Mouse (Mus musculus) forebrain, embryonic 16.5 days (tissue): ENCODE measurements at regions not wholly inside any gene's neighbourhood (a gene's known extent, or its start where the extent isn't known, plus 50 kb on each side); places are given as distances from the start of the nearest gene placed in this dataset.

Experiments used
- ATAC-seq: fragments of 200-750 bp; cut with Nextera tagmentation; 2 replicates; pipeline ENCODE4 v1.8.0; 2017; ENCODE audit warnings: mild to moderate bottlenecking, moderate library complexity
- H3K27ac ChIP-seq: fragments of 300-500 bp; sonication (generic); 2 replicates; pipeline ENCODE4 v1.5.1; 2014; ENCODE audit warnings: low read length, control low read depth
- H3K27me3 ChIP-seq: fragments of 300-500 bp; sonication (generic); replicated peaks from 2 replicates; pipeline ENCODE4 v1.6.1; 2014; ENCODE audit warnings: low read length; ENCODE audit not compliant: control insufficient read depth, insufficient read depth
- H3K36me3 ChIP-seq: fragments of 300-500 bp; sonication (generic); 2 replicates; pipeline ENCODE4 v1.6.1; 2014; ENCODE audit not compliant: control insufficient read depth, insufficient read depth
- H3K4me1 ChIP-seq: fragments of 300-500 bp; sonication (generic); replicated peaks from 2 replicates; pipeline ENCODE4 v1.6.1; 2014; ENCODE audit warnings: low read length; ENCODE audit not compliant: control insufficient read depth, insufficient read depth
- H3K4me2 ChIP-seq: fragments of 300-500 bp; sonication (generic); 2 replicates; pipeline ENCODE4 v1.6.1; 2014; ENCODE audit warnings: mild to moderate bottlenecking, low read length, control low read depth
- H3K4me3 ChIP-seq: fragments of 300-500 bp; sonication (generic); replicated peaks from 2 replicates; pipeline ENCODE4 v1.5.1; 2014; ENCODE audit warnings: mild to moderate bottlenecking, low read length, control low read depth
- H3K9ac ChIP-seq: fragments of 300-500 bp; sonication (generic); replicated peaks from 2 replicates; pipeline ENCODE4 v1.6.1; 2014; ENCODE audit warnings: low read depth, low read length, control low read depth
- H3K9me3 ChIP-seq: fragments of 300-500 bp; sonication (generic); 2 replicates; pipeline ENCODE4 v1.6.1; 2016; ENCODE audit warnings: low read length; ENCODE audit not compliant: control insufficient read depth
- WGBS: fragments of 180-500 bp; shearing (Covaris S2); extraction: QIAGEN DNeasy Blood & Tissue Kit; methylation state at CpG from one replicate; pipeline ENCODE4 v1.1.7; 2014; 5-methylcytosine and 5-hydroxymethylcytosine counted together

DNA sequence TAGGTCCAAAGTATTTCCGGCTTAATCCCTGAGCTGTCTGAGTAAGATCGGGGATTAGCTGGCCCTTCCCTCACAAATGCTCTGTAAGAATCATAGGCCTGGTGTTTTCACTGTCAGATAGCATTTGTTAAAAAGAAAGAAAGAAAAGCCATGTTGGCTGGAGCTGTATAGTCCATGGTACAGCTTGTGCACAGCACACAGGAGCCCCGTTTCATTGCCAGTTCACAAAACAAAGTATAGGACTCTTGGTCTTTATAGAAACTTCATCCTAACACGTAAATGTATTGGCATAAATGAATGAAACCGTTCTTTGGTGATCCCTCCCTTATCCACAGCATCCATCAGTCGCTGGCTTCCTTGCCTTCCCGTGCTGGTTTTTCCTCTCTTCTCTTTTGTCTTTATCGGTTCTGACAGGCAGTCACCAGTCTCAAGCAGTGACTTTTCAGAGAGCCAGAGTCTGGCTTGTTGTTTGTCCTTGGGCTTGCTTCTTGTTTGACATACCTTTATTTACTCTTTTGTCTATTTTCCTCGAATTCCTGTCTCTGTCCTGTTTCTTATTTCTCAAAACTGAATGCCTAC is 117.3 kb downstream of the Dhrs2 start:
- H3K27ac ChIP-seq, result peak overlapping the region; percentile 61
- ATAC-seq, result 0 out of 2 replicates have a peak, but pooled peaks have one; percentile 45

DNA sequence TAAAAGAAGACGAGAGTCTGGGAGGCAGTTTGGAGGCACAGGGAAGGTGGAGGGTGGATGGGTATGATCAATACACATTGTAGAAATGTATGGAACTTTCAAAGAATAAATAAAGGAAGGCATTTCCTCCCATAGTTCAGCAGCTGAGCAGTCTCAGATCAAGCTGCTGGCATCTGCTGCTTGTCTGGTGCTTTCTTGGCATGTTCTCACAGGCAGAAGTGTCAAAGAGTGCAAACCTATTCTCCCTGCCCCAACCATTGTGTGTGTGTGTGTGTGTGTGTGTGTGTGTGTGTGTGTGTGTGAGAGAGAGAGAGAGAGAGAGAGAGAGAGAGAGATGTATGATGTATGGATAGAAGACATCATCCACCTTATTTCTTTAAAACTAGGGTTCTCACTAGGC is 121.5 kb downstream of the Dhrs2 start:
- Histone ChIP-seq H3K4me2 (no peak overlapping the region), H3K4me3 (no peak overlapping the region), H3K36me3 (no peaks in the 10 kb centered on the region), H3K9me3 (no peaks in the 10 kb centered on the region), H3K27ac (no peak overlapping the region), H3K4me1 (peaks cover 2% of the 10 kb centered on the region), H3K9ac (no peak overlapping the region), H3K27me3 (no peaks in the 10 kb centered on the region)
- WGBS, result 63% methylated on average over 1 of the region's 1 CpGs
- no peak for ATAC-seq

More for the DNA sequence above, 117.3 kb downstream of the Dhrs2 start:
- 33% methylated on average over 9 of the region's 9 CpGs for WGBS
- H3K27me3 ChIP-seq, result no peaks in the 10 kb centered on the region
- no peaks in the 10 kb centered on the region for H3K36me3 ChIP-seq
- no peak overlapping the region for H3K4me3 ChIP-seq
- peaks cover 14% of the 10 kb centered on the region for H3K4me1 ChIP-seq
- no peak overlapping the region for H3K4me2 ChIP-seq
- 0 out of 2 replicates have a peak overlapping the region, but pooled peaks have one; percentile 5 for H3K9ac ChIP-seq
- H3K9me3 ChIP-seq, result no peaks in the 10 kb centered on the region

DNA sequence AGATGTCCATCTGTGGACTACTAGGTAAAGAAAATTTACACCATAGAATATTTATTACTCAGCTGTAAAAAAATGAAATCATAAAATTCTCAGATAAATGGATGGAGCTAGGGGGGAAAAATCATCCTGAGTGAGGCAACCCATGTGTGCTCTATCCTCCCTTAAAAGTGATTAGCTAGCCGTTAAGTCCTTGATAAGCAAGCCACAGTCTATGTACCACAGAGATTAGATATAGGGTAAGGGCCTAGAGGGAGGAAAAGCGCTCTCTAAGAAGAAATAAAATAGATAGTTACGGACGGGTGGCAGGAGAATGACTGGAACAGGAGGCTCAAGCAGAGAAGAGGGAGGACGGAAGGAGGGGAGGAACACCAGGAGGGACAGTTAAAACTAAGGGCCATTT is 122.1 kb downstream of the Dhrs2 start:
- H3K27ac ChIP-seq, result no peak overlapping the region
- WGBS, result 90% methylated on average over 5 of the region's 5 CpGs

DNA sequence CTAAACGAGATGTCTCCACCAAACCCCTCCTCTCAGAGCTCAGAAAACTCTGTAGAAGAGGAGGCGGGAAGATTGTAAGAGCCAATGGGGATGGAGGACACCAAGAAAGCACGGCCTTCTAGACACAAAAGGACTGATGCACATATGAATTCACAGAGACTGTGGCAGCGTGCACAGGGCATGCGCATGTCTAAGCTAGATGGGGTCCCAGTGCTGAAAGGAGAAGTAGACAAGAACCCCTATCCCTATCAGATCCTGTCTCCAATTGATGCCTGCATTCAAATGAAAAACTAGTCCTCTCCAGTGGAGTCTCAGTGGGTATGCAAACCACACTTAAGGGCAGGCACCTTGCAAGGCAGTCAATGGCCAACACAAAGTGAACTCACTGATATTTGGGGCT is 123.3 kb downstream of the Dhrs2 start:
- Histone ChIP-seq H3K27ac (no peak overlapping the region), H3K9ac (no peak overlapping the region), H3K4me1 (no peaks in the 10 kb centered on the region), H3K9me3 (peaks cover 3% of the 10 kb centered on the region; the same call in 1 of the 2 replicates), H3K4me2 (no peak overlapping the region), H3K4me3 (no peak overlapping the region), H3K27me3 (no peaks in the 10 kb centered on the region), H3K36me3 (no peaks in the 10 kb centered on the region)
- WGBS, result 73% methylated on average over 5 of the region's 5 CpGs
- ATAC-seq, result no peak

More for the DNA sequence above, 122.1 kb downstream of the Dhrs2 start:
- no peak for ATAC-seq
- no peaks in the 10 kb centered on the region for H3K27me3 ChIP-seq
- no peak overlapping the region for H3K4me2 ChIP-seq
- peaks cover 2% of the 10 kb centered on the region; the same call in 1 of the 2 replicates for H3K9me3 ChIP-seq
- H3K9ac ChIP-seq, result no peak overlapping the region
- H3K36me3 ChIP-seq, result no peaks in the 10 kb centered on the region
- no peak overlapping the region for H3K4me3 ChIP-seq
- no peaks in the 10 kb centered on the region; the same call in 1 of the 2 replicates for H3K4me1 ChIP-seq

DNA sequence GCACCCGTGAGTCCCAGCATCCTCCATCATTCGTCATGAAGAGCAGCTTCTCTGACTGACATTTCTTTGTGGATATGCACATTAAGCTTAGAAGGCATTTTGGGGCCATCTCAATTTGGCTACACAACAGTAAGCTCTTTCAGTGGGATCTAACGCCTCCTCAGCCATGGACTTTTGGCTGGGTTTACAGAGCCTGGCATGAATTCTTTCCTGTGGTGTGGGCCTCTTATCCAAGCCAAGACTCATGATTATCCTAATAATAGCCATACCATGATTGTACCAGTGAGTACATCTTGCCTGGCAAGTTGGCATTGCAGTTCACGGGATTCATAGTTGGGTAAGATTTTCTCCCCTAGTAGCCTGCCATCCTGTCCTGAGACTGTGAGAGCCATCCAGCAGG is 126.3 kb downstream of the Dhrs2 start:
- H3K27ac ChIP-seq, result no peak overlapping the region
- WGBS, result 73% methylated on average over 4 of the region's 4 CpGs
- no peak overlapping the region for H3K9ac ChIP-seq
- no peaks in the 10 kb centered on the region for H3K27me3 ChIP-seq
- H3K4me1 ChIP-seq, result no peaks in the 10 kb centered on the region
- no peak overlapping the region for H3K4me3 ChIP-seq
- H3K36me3 ChIP-seq, result no peaks in the 10 kb centered on the region
- ATAC-seq, result no peak
- peaks cover 3% of the 10 kb centered on the region; the same call in 1 of the 2 replicates for H3K9me3 ChIP-seq
- H3K4me2 ChIP-seq, result no peak overlapping the region

DNA sequence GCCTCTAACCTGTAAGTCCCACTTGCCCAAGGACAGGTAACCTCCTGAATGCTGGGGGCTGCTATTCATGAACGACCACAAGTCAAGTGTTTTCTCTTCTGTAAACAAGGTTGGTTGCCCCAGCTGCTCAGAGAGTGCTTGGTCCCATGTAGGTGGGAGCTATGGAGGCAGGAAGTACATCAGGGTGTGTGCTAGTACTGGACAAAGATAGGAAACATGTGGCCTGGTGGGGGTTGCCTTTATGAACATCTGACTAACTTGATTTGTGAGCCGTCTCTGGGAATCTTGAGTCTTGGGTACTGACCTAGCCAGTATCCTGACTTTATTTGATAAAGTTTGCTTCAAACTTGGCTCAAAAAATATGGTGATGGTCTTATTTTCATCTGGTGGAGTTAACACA is 121.3 kb upstream of the Dhrs4 start:
- ATAC-seq, result no peak
- H3K9me3 ChIP-seq, result no peaks in the 10 kb centered on the region
- no peak overlapping the region for H3K27ac ChIP-seq
- WGBS, result 87% methylated on average over 2 of the region's 2 CpGs
- H3K4me1 ChIP-seq, result no peaks in the 10 kb centered on the region
- H3K4me3 ChIP-seq, result no peak overlapping the region
- H3K4me2 ChIP-seq, result no peak overlapping the region
- H3K27me3 ChIP-seq, result no peaks in the 10 kb centered on the region
- no peak overlapping the region for H3K9ac ChIP-seq
- no peaks in the 10 kb centered on the region for H3K36me3 ChIP-seq

DNA sequence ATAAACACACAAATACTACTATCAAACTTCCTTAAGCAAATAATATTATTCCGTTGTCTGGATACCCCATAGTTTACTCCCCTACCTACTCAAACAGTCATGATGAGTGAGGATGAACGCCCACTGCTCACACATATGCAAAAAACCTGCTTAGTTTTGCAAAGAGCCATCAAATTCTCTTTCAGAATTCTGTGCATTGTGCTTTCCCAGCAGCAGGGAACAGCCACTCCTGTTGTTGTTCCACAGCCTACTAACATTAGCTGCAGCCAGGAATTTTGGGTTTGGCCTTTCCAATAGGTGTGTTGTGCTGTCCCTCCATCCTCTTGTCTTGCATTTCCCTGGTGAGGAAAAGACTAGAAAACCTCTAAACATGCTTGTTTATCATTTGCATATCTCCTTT is 120.1 kb upstream of the Dhrs4 start:
- Histone ChIP-seq H3K27ac (no peak overlapping the region), H3K9me3 (no peaks in the 10 kb centered on the region), H3K4me3 (no peak overlapping the region), H3K36me3 (no peaks in the 10 kb centered on the region), H3K27me3 (no peaks in the 10 kb centered on the region), H3K4me2 (no peak overlapping the region), H3K9ac (no peak overlapping the region), H3K4me1 (peaks cover 6% of the 10 kb centered on the region; the same call in 1 of the 2 replicates)
- no peak for ATAC-seq
- 76% methylated on average over 2 of the region's 2 CpGs for WGBS

DNA sequence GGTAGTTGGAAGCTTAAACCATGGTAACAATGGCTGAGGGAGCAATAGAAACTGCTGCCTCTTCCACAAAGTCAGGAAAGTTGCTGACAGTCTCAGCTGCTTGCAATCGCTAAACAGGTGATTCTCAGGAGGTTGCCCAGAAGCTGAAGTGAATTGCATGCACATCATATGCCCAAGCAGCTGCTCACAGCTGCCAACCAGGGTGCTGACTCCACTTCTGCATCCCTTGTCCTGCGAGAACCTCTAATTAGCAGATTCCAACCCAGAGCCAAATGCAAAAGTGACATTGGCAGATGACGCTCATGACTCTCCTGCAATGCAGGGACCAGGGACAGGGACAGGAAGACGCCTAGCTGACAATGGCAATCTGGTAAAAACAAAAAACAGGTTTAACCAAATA is 116.2 kb upstream of the Dhrs4 start:
- ATAC-seq, result no peak
- Histone ChIP-seq H3K9me3 (no peaks in the 10 kb centered on the region), H3K27me3 (no peaks in the 10 kb centered on the region), H3K27ac (no peak overlapping the region), H3K36me3 (no peaks in the 10 kb centered on the region), H3K9ac (no peak overlapping the region), H3K4me1 (peaks cover 6% of the 10 kb centered on the region; the same call in 1 of the 2 replicates), H3K4me2 (no peak overlapping the region), H3K4me3 (no peak overlapping the region)
- WGBS, result 68% methylated on average over 4 of the region's 4 CpGs

DNA sequence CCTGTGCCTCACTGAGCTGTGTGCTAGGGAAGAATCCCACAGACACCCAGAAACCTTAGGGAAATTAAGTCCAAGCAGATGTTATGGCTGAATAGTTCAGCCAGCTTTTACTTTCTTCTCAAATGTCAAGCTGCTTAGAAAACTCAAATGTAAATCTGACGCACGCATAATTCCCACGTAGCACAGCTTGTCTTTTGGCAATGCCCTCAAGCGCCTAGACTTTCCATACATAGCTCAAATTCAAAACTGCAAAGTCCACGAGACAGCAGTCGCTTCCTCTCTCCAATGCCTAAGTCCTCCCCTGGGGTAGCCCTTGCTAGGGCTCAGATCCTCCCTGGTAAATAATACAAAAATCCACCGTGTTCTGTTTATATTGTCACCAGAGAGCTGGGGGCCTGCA is 115.8 kb upstream of the Dhrs4 start:
- peaks cover 6% of the 10 kb centered on the region; the same call in 1 of the 2 replicates for H3K4me1 ChIP-seq
- no peak overlapping the region for H3K4me2 ChIP-seq
- no peak overlapping the region for H3K4me3 ChIP-seq
- H3K36me3 ChIP-seq, result no peaks in the 10 kb centered on the region
- H3K27ac ChIP-seq, result no peak overlapping the region
- H3K9ac ChIP-seq, result no peak overlapping the region
- no peaks in the 10 kb centered on the region for H3K9me3 ChIP-seq
- no peak for ATAC-seq
- no peaks in the 10 kb centered on the region for H3K27me3 ChIP-seq
- 62% methylated on average over 7 of the region's 7 CpGs for WGBS

DNA sequence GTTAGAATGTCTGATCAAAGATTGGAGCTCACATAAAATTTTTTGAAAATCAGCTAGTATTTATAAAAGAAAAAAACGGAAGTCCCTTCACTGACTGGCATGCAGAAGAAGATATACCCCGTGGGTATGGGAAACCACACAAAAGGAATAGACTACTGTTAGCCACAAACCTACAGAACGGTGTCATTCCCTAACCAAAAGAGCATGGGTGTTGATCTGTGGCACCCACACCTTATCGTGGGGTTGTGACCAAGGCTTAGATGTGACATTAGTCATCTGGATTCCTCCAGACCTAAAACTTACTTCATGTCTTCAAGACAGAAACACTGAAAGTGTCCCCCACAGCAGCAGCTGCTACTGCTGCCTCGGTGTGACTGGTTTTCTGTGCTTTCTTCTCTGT is 108.2 kb upstream of the Dhrs4 start:
- no peaks in the 10 kb centered on the region for H3K4me1 ChIP-seq
- H3K9me3 ChIP-seq, result no peaks in the 10 kb centered on the region
- no peaks in the 10 kb centered on the region for H3K36me3 ChIP-seq
- no peak overlapping the region for H3K27ac ChIP-seq
- no peak overlapping the region for H3K4me2 ChIP-seq
- H3K4me3 ChIP-seq, result no peak overlapping the region
- 92% methylated on average over 5 of the region's 5 CpGs for WGBS
- ATAC-seq, result no peak
- no peak overlapping the region for H3K9ac ChIP-seq
- H3K27me3 ChIP-seq, result no peaks in the 10 kb centered on the region
